Mouse (Mus musculus) G1E (cell line): ENCODE measurements around the gene Rxfp4. TPM values are rescaled to one million over a fixed set of nuclear protein-coding genes. Genes with fewer than 3 reads are reported as not detected.

Experiments
- ATAC-seq: 2 replicates; pipeline ENCODE4 v1.8.0; 2016; ENCODE audit warnings: mild to moderate bottlenecking; ENCODE audit not compliant: insufficient number of reproducible peaks, poor library complexity, low FRiP score, severe bottlenecking; ENCODE audit errors: extremely low read depth
- DNase-seq: peaks from one replicate; pipeline ENCODE4 v3.0.0; 2012; ENCODE audit warnings: low spot score
- H3K27me3 ChIP-seq: 2 replicates; pipeline ENCODE4 v1.6.1; 2012; ENCODE audit warnings: mild to moderate bottlenecking, low read length, inconsistent platforms; ENCODE audit not compliant: insufficient read depth
- H3K36me3 ChIP-seq: replicated peaks from 2 replicates; pipeline ENCODE3; 2012; ENCODE audit warnings: mild to moderate bottlenecking, inconsistent platforms
- H3K4me1 ChIP-seq: 2 replicates; pipeline ENCODE4 v1.6.1; 2012; ENCODE audit warnings: low read depth, low read length, inconsistent platforms, mixed read lengths; ENCODE audit not compliant: insufficient read depth
- H3K4me3 ChIP-seq: 2 replicates; pipeline ENCODE4 v1.5.1; 2012; ENCODE audit warnings: low read depth, mild to moderate bottlenecking, inconsistent platforms, low read length, moderate library complexity, mixed read lengths
- H3K9me3 ChIP-seq: replicated peaks from 2 replicates; pipeline ENCODE4 v1.6.1; 2012; ENCODE audit warnings: inconsistent platforms
- CTCF ChIP-seq: IDR thresholded peaks from 2 replicates; pipeline ENCODE4 v1.5.1; 2012; ENCODE audit warnings: low read depth, low read length, inconsistent platforms, mixed read lengths
- GATA1 ChIP-seq: IDR thresholded peaks from 2 replicates; pipeline ENCODE4 v1.6.1; 2012; ENCODE audit warnings: borderline replicate concordance, low read length, inconsistent platforms, mixed read lengths
- GATA2 ChIP-seq: IDR thresholded peaks from 2 replicates; pipeline ENCODE4 v1.6.1; 2012; ENCODE audit warnings: low read depth, low read length, inconsistent platforms, borderline replicate concordance
- POLR2AphosphoS5 ChIP-seq: IDR thresholded peaks from 2 replicates; pipeline ENCODE4 v1.6.1; 2012; ENCODE audit warnings: low read depth, low read length, inconsistent platforms; ENCODE audit not compliant: insufficient replicate concordance
- TAL1 ChIP-seq: conservative IDR thresholded peaks from 2 replicates; pipeline ENCODE4 v1.6.1; 2012; ENCODE audit warnings: low read depth, low read length, inconsistent platforms, mixed read lengths
- polyA plus RNA-seq: library from polyadenylated mRNA; stranded (reverse); fragments of >175 nt; gene quantifications from 2 replicates; pipeline ENCODE4 v1.2.3, GENCODE M21; 2012
- total RNA-seq, 2 experiments: library from RNA; stranded (forward) in 1 of 2; stranded (reverse) in 1 of 2; fragments of 200-1000 nt in 1 of 2; fragments of >200 nt in 1 of 2; fragmentation: Nextera tagmentation in 1 of 2; gene quantifications; 2 replicates each; pipeline ENCODE4 v1.2.3; 2014 to 2017

Rxfp4 gene
- total and polyA plus RNA-seq, 3 experiments, result not detected

DNA sequence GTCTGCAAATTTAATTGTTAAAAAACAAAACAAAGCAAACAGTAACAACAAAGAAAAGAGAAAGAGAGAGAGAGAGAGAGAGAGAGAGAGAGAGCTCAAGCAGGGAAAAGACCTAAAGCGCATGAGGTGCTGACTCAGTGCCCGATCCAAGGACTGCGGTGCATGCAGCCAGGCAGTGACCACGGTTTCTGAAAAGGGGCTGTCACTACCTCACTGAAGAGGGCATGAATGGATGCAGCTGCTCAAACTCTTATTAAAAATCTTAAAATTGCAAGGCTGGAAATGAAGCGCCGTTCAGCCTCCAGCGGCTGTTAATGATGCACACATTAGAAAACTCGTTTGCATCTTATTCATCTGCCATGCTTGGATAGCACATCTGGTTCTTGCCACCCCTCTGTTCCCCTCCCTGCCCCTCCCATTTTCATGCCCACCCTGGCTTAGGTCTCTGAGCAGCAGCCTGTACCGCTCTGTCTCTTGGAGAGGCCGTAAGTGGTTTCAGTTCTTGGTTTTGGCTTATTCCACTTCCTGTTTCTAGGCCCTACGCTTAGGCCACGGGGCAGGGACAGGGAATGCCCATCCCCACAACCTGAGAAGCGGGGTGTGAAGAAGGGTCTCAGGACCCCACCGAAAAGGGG lies 5.0 kb downstream of the Rxfp4 start:
- Histone ChIP-seq H3K9me3 (no peaks in the 10 kb centered on the region), H3K4me3 (no peak overlapping the region), H3K36me3 (peaks cover 72% of the 10 kb centered on the region), H3K27me3 (peaks cover 10% of the 10 kb centered on the region), H3K4me1 (peaks cover 4% of the 10 kb centered on the region; the same call in 1 of the 2 replicates)
- ATAC-seq, result no peak
- TF ChIP-seq GATA1 (no peak), CTCF (no peak), GATA2 (no peak), TAL1 (no peak), POLR2AphosphoS5 (no peak)
- no peak for DNase-seq

DNA sequence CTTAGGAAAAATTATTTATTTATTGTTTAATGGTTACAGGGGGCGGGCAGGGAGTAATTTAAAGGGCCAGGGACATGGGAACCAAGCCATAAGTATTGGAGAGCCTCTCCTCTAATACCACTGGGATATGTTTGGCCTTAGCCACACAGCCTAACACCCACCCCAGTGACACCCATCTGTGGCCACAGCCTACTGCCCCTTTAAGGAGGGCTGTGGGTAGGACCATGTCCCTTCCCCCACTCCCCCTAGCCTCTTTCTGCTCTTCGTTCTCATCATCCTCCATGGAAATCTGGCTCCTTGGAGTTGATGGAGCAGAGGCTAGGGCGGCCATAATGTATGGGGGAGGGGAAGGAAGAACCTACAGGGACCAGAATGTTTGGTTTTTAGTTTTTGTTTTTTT lies 5.9 kb downstream of the Rxfp4 start:
- Histone ChIP-seq H3K36me3 (peaks cover 80% of the 10 kb centered on the region), H3K4me3 (no peak overlapping the region), H3K9me3 (no peaks in the 10 kb centered on the region), H3K27me3 (peaks cover 2% of the 10 kb centered on the region; the same call in 1 of the 2 replicates), H3K4me1 (peaks cover 4% of the 10 kb centered on the region; the same call in 1 of the 2 replicates)
- ATAC-seq (no peak), DNase-seq (no peak)
- TF ChIP-seq TAL1 (no peak), GATA2 (no peak), CTCF (no peak), GATA1 (no peak), POLR2AphosphoS5 (no peak)

DNA sequence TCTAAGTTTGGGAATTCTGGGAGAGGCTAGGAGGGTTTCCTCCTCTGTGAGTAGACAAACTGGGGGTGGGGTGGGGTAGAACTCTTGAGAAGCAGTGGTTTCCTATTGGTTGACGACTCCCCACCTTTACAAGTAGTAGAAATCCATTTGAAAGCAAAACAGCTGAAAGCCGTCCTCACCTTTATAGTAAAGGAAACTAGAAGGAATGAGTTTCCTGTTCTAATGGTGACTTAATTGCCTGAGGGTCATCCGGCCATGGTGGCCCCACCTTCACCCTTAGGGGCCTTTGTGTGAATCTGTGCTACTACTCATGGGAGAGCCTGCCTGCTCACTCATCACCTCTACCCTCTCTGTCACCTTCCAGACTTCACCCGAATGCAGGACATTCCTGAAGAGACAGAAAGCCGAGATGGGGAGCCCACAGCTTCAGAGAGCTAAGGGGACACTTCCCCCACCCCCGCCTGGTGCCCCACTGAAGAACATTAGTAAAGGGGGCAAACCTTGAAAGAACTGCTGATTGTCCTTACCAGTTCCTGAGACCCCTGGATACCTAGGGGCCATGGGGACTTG lies 6.4 kb downstream of the Rxfp4 start:
- no peaks in the 10 kb centered on the region for H3K9me3 ChIP-seq
- peaks cover 86% of the 10 kb centered on the region for H3K36me3 ChIP-seq
- H3K4me3 ChIP-seq, result no peak overlapping the region
- ATAC-seq, result no peak
- no peaks in the 10 kb centered on the region for H3K27me3 ChIP-seq
- TF ChIP-seq TAL1 (no peak), CTCF (no peak), POLR2AphosphoS5 (no peak), GATA1 (no peak), GATA2 (no peak)
- H3K4me1 ChIP-seq, result peaks cover under 1% of the 10 kb centered on the region; the same call in 1 of the 2 replicates
- no peak for DNase-seq

DNA sequence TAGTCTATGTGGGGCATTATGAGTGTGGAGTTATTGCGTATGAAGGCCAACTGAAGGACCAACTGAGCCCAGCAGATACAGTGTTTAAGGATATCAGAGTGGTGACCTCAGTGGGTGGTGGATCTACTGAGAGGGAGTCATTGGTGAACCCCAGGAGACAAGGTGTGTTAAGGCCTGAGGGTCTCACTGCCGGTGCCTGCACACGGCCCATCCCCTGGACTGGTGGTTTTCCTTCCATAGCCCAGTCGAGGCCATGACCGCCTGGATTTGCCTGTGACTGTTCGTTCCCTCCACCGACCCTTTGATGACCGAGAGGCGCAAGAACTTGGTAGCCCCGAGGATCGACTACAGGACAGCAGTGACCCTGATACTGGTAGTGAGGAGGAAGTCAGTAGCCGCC lies 7.0 kb downstream of the Rxfp4 start:
- Histone ChIP-seq H3K4me1 (no peaks in the 10 kb centered on the region), H3K9me3 (no peaks in the 10 kb centered on the region), H3K36me3 (peaks cover 90% of the 10 kb centered on the region), H3K27me3 (no peaks in the 10 kb centered on the region), H3K4me3 (no peak overlapping the region)
- ATAC-seq (no peak), DNase-seq (no peak)
- no peak for TF ChIP-seq TAL1
- TF ChIP-seq GATA2, result no peak
- TF ChIP-seq CTCF, result no peak
- TF ChIP-seq POLR2AphosphoS5, result no peak
- TF ChIP-seq GATA1, result no peak

DNA sequence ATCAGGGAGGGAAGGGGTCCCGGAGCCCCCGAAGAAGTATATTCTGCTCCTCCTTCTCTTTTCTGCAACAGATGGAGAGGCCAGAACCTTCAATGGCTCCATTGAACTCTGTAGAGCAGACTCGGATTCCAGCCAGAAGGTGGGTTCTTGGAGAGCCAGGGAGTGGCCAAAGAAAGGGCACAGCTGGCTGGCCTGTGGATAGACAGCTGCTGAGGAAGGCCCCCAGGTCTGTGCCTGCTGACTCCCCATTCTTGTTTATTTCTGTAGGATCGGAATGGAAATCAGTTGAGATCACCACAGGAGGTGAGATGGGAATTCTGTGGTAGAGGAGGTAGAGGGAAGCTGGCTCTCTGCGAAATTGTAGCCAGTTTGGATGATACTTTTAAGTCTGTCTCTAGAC lies 9.9 kb downstream of the Rxfp4 start:
- ATAC-seq, result no peak
- Histone ChIP-seq H3K36me3 (peaks cover 94% of the 10 kb centered on the region), H3K4me3 (no peak overlapping the region), H3K27me3 (no peaks in the 10 kb centered on the region), H3K9me3 (no peaks in the 10 kb centered on the region), H3K4me1 (no peaks in the 10 kb centered on the region)
- DNase-seq, result no peak
- no peak for TF ChIP-seq GATA1
- TF ChIP-seq CTCF, result no peak
- no peak for TF ChIP-seq POLR2AphosphoS5
- TF ChIP-seq TAL1, result no peak
- no peak for TF ChIP-seq GATA2

DNA sequence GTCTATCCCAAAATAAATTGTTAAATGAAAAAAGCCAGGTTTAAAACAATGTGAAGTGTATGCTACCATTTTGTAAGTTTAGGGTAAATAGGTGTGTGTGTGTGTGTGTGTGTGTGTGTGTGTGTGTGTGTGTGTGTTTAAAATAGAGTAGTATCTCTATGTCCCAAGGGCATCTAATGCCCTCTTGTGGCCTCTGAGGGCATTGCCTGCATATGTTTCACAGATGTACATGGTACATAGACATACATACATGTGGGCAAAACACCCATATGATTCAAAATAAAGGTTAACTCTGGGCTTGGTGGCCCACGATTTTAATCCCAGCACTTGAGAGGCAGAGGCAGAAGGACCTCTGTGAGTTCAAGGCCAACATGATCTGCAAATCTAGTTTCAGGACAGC lies 12.3 kb downstream of the Rxfp4 start:
- Histone ChIP-seq H3K27me3 (no peaks in the 10 kb centered on the region), H3K4me1 (no peaks in the 10 kb centered on the region), H3K36me3 (peaks cover 92% of the 10 kb centered on the region), H3K4me3 (no peak overlapping the region), H3K9me3 (no peaks in the 10 kb centered on the region)
- ATAC-seq (no peak), DNase-seq (no peak)
- TF ChIP-seq TAL1 (no peak), CTCF (peak; percentile 65), GATA2 (no peak)
